12 mouse cellular contexts compared by ENCODE assay signal in the genomic region with DNA sequence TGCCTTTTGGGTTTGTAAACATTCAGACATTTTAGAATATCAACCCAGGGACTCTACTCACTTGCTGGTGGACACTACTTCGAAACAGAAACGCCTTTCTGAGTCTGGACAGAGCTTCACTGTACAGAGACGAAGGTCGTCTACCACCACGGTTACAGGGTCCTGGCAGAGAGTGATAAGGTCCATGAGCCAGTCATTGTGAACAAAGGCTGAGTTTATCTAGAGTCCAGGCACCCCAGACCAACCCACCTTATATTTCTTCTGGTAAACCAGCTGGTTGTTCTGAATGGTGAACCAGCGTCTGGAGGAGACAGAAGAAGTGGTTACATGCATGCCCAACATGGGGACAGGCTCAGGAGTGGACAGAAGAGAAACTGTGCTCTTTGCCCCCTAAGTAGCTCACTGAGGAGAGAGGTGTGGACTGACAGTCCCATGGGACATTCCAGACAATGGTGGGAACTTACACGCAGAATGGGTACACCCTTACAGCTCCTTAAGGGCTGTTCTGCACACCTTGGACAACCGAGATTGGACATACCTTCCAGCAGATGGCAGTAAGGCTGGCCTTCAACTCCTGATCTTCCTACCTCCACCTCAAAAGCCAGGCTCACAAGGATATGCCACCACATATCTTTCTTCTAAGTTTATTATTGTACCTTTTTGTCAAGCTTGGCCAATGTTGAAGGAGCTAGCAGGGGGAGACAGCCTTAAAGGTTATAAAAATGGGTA. TPM values are rescaled to one million over a fixed set of nuclear protein-coding genes. Genes with fewer than 3 reads are reported as not detected.
DNase-seq lines count a peak whose midpoint lies in the region; ATAC-seq and TF ChIP-seq lines count a peak whose summit lies in the region.
"Had no signal": no experiment of that assay in that cellular context is flagged by ENCODE, and none has a peak within 500 bp of the region (broad histone marks: within the 10 kb centered on the region; RNA-seq: fewer than 3 reads in every experiment).

No protein-coding gene starts in this region.

- H3K27me3 ChIP-seq in kidney, embryonic 15.5 days = no peaks in the 10 kb centered on the region
- no peaks in the 10 kb centered on the region for H3K27me3 ChIP-seq in liver, postnatal 0 days (ENCODE audit: insufficient read depth, low read length)
- no peaks in the 10 kb centered on the region for H3K27me3 ChIP-seq in cerebellum, adult 2 months (ENCODE audit: control insufficient read depth, insufficient read depth, low read length)

- H3K9me3 ChIP-seq in kidney, embryonic 15.5 days (replicated peaks) = no peaks in the 10 kb centered on the region
- no peaks in the 10 kb centered on the region for H3K9me3 ChIP-seq in liver, postnatal 0 days (ENCODE audit: low read length)

- H3K4me2 ChIP-seq in kidney, embryonic 15.5 days = no peak overlapping the region
- H3K4me2 ChIP-seq in liver, postnatal 0 days (ENCODE audit: low read depth, low read length) = peak overlapping the region; percentile 31; the same call in 1 of the 2 replicates

- no peak for ATAC-seq in kidney, embryonic 15.5 days (replicated peaks; ENCODE audit: low FRiP score)
- ATAC-seq in liver, postnatal 0 days = peak; percentile 57

- H3K4me1 ChIP-seq in kidney, embryonic 15.5 days = peaks cover 14% of the 10 kb centered on the region
- peaks cover 18% of the 10 kb centered on the region for H3K4me1 ChIP-seq in liver, postnatal 0 days (ENCODE audit: insufficient read depth)
- no peaks in the 10 kb centered on the region for H3K4me1 ChIP-seq in cerebellum, adult 2 months (ENCODE audit: control insufficient read depth, insufficient read depth, low read length)

- H3K4me3 ChIP-seq in kidney, embryonic 15.5 days (replicated peaks) = no peak overlapping the region
- no peak overlapping the region for H3K4me3 ChIP-seq in liver, postnatal 0 days (ENCODE audit: low read depth, low read length)
- no peak overlapping the region for H3K4me3 ChIP-seq in cerebellum, adult 2 months (replicated peaks; ENCODE audit: insufficient read depth, low read depth, low read length)

- peak; percentile 72 for TF ChIP-seq CTCF in liver, postnatal 0 days (IDR thresholded peaks at IDR 0.05; ENCODE audit: low read depth)
- no peak for TF ChIP-seq CTCF in cerebellum, adult 2 months (IDR thresholded peaks at IDR 0.05; ENCODE audit: borderline replicate concordance, insufficient read depth, low read depth, low read length)

- TF ChIP-seq POLR2A in cerebellum, adult 2 months (IDR thresholded peaks at IDR 0.05; ENCODE audit: borderline replicate concordance, insufficient read depth, low read length) = no peak

- peak; percentile 48 for DNase-seq in kidney, adult 18-20 months
- DNase-seq in ES-CJ7 (ENCODE audit: low read depth, low spot score) = peak; percentile 84
- peak; percentile 55 for DNase-seq in c-Kit-positive CD71-positive TER-119-negative erythroid progenitor cells, embryonic 14.5 days (ENCODE audit: low read depth)
- DNase-seq in liver, postnatal 0 days = no peak
- no peak for DNase-seq in cerebellum, adult 2 months
- DNase-seq in urinary bladder, postnatal 36 days (ENCODE audit: low spot score in 2 of 2) = no peak
- DNase-seq in adrenal gland, postnatal 14 days = no peak
- DNase-seq: cerebellum, postnatal 36 days; midbrain, embryonic 14.5 days had no signal

- H3K9ac ChIP-seq in kidney, embryonic 15.5 days = no peak overlapping the region
- no peak overlapping the region for H3K9ac ChIP-seq in liver, postnatal 0 days (replicated peaks)

- no peak; the same call in 1 of the 2 replicates for TF ChIP-seq EP300 in liver, postnatal 0 days (IDR thresholded peaks at IDR 0.05; ENCODE audit: low read depth)

- no peaks in the 10 kb centered on the region for H3K36me3 ChIP-seq in kidney, embryonic 15.5 days
- 0 out of 2 replicates have a peak, but pooled peaks cover 13% of the 10 kb centered on the region for H3K36me3 ChIP-seq in liver, postnatal 0 days (replicated peaks; ENCODE audit: insufficient read depth, low read length)

- 64% methylated on average over 8 of the region's 8 CpGs for WGBS in kidney, embryonic 15.5 days
- WGBS in liver, postnatal 0 days (ENCODE audit: insufficient replicate concordance) = 39% methylated on average over 8 of the region's 8 CpGs
- 71% methylated on average over 8 of the region's 8 CpGs for WGBS in cerebellum, adult 2 months

- no peak overlapping the region for H3K27ac ChIP-seq in kidney, embryonic 15.5 days
- 0 out of 2 replicates have a peak overlapping the region, but pooled peaks have one; percentile 7 for H3K27ac ChIP-seq in liver, postnatal 0 days (ENCODE audit: low read depth)
- H3K27ac ChIP-seq in cerebellum, adult 2 months (ENCODE audit: insufficient read depth, low read length) = no peak overlapping the region

RNA-seq across cellular contexts. Expression of gene Kctd11, which starts 5.9 kb away (rescaled TPM):
- polyA plus RNA-seq in kidney, embryonic 15.5 days (2015; fragmentation: Nextera tagmentation; extraction: Ambion mirVana) = 9.4 and 10.1 TPM in 2 replicates
- polyA plus RNA-seq in liver, postnatal 0 days (2015; fragmentation: Nextera tagmentation; extraction: Ambion mirVana) = 0.92 and 0.95 TPM in 2 replicates
- polyA plus RNA-seq in cerebellum, adult 2 months (2012; rRNA removed) = 1.9 and 2.2 TPM in 2 replicates
- 4.1 and 4.4 TPM in 2 replicates for total RNA-seq in adrenal gland, postnatal 14 days (2021)

RNA-seq across cellular contexts. Expression of gene Acap1, which starts 8.3 kb away (rescaled TPM):
- 0.58 and 0.62 TPM in 2 replicates for polyA plus RNA-seq in kidney, embryonic 15.5 days (2015; fragmentation: Nextera tagmentation; extraction: Ambion mirVana)
- polyA plus RNA-seq in liver, postnatal 0 days (2015; fragmentation: Nextera tagmentation; extraction: Ambion mirVana) = 6.5 and 7.1 TPM in 2 replicates
- polyA plus RNA-seq in cerebellum, adult 2 months (2012; rRNA removed) = 0.18 and 0.24 TPM in 2 replicates
- total RNA-seq in adrenal gland, postnatal 14 days (2021) = 2.1 and 14.4 TPM in 2 replicates
- total RNA-seq: left cerebral cortex, postnatal 25 days had no signal

RNA-seq across cellular contexts. Expression of gene Tmem95, which starts 9.3 kb away (rescaled TPM):
- 0.32 TPM in 1 of 2 replicates, not detected in the other for polyA plus RNA-seq in kidney, embryonic 15.5 days (2015; fragmentation: Nextera tagmentation; extraction: Ambion mirVana)
- polyA plus RNA-seq in liver, postnatal 0 days (2015; fragmentation: Nextera tagmentation; extraction: Ambion mirVana) = not detected in 2 replicates
- polyA plus RNA-seq in cerebellum, adult 2 months (2012; rRNA removed) = not detected in 2 replicates
- total RNA-seq in adrenal gland, postnatal 14 days (2021) = not detected in 2 replicates
- total RNA-seq: hematopoietic stem cell, adult 5-6 weeks; left cerebral cortex, postnatal 25 days had no signal
- polyA plus RNA-seq: midbrain, embryonic 14.5 days had no signal

RNA-seq across cellular contexts. Expression of gene 2810408A11Rik, which starts 13.7 kb away (rescaled TPM):
- polyA plus RNA-seq in kidney, embryonic 15.5 days (2015; fragmentation: Nextera tagmentation; extraction: Ambion mirVana) = 12.6 and 13.0 TPM in 2 replicates
- polyA plus RNA-seq in liver, postnatal 0 days (2015; fragmentation: Nextera tagmentation; extraction: Ambion mirVana) = 0.90 and 1.2 TPM in 2 replicates
- polyA plus RNA-seq in cerebellum, adult 2 months (2012; rRNA removed) = 0.36 and 0.43 TPM in 2 replicates
- total RNA-seq in adrenal gland, postnatal 14 days (2021) = 1.8 and 2.1 TPM in 2 replicates

RNA-seq across cellular contexts. Expression of gene Neurl4, which starts 13.8 kb away (rescaled TPM):
- polyA plus RNA-seq in kidney, embryonic 15.5 days (2015; fragmentation: Nextera tagmentation; extraction: Ambion mirVana) = 9.3 and 10.8 TPM in 2 replicates
- 1.0 and 1.4 TPM in 2 replicates for polyA plus RNA-seq in liver, postnatal 0 days (2015; fragmentation: Nextera tagmentation; extraction: Ambion mirVana)
- polyA plus RNA-seq in cerebellum, adult 2 months (2012; rRNA removed) = 119 and 128 TPM in 2 replicates
- total RNA-seq in adrenal gland, postnatal 14 days (2021) = 45.9 and 48.8 TPM in 2 replicates

Comparison
In these comparisons a context has a peak if more than half of its experiments do, and no peak if none do; other contexts are left out.
1. DNase-seq: peak in kidney, adult 18-20 months (single experiment), ES-CJ7 (single experiment) and c-Kit-positive CD71-positive TER-119-negative erythroid progenitor cells, embryonic 14.5 days (single experiment); none in liver, postnatal 0 days (single experiment), cerebellum, adult 2 months (0 of 2), urinary bladder, postnatal 36 days (0 of 2) and adrenal gland, postnatal 14 days (single experiment).